Mouse (Mus musculus): ENCODE data around the gene Lmbrd1.

DNA sequence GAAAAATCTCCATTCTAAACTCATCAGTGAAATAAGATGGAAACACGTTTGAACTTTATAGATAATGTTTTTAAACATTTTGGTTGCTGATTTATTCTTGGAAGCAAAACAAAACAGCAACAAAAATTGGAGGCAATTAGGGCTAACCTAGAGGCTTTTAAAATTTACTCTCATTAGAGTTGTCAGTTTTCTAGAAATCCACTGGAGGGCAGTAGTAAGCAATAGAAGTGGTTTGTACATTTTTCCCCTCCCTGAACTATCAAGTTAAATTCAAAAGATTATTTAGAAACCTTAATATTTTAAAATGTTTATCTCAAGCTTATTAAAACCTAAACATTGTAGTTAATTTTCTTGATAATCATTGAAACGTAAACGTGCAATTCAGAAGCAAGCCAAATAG is 41.2 kb downstream of the Lmbrd1 start:
- TF ChIP-seq CTCF (IDR thresholded peaks at IDR 0.05; ENCODE audit: control insufficient read depth, insufficient read depth, insufficient replicate concordance, low read depth, low read length) (no peak), POLR2A (IDR thresholded peaks at IDR 0.05; ENCODE audit: control insufficient read depth, low read depth, low read length) (no peak)

All from testis, adult 2 months (tissue).